Mouse (Mus musculus) heart, embryonic 12.5 days (tissue): ENCODE results near the gene Dlgap5. TPM values are rescaled to one million over a fixed set of nuclear protein-coding genes. Genes with fewer than 3 reads are reported as not detected.

Experiments
- ATAC-seq: fragments of 200-750 bp; cut with Nextera tagmentation; 2 replicates; pipeline ENCODE4 v1.8.0; 2017; ENCODE audit warnings: moderate TSS enrichment, moderate library complexity; ENCODE audit not compliant: insufficient number of reproducible peaks, low FRiP score
- H3K27ac ChIP-seq: fragments of 300-500 bp; sonication (generic); 2 replicates; pipeline ENCODE4 v1.5.1; 2016; ENCODE audit warnings: mild to moderate bottlenecking, moderate library complexity; ENCODE audit not compliant: poor library complexity, severe bottlenecking
- H3K27me3 ChIP-seq: fragments of 300-500 bp; sonication (generic); replicated peaks from 2 replicates; pipeline ENCODE4 v1.6.1; 2016; ENCODE audit warnings: mild to moderate bottlenecking, moderate library complexity
- H3K36me3 ChIP-seq: fragments of 300-500 bp; sonication (generic); 2 replicates; pipeline ENCODE4 v1.6.1; 2016; ENCODE audit warnings: mild to moderate bottlenecking, moderate library complexity
- H3K4me1 ChIP-seq: fragments of 300-500 bp; sonication (generic); replicated peaks from 2 replicates; pipeline ENCODE4 v1.6.1; 2016; ENCODE audit warnings: mild to moderate bottlenecking
- H3K4me2 ChIP-seq: fragments of 300-500 bp; sonication (generic); 2 replicates; pipeline ENCODE4 v1.6.1; 2016; ENCODE audit warnings: mild to moderate bottlenecking, moderate library complexity
- H3K4me3 ChIP-seq: fragments of 300-500 bp; sonication (generic); 2 replicates; pipeline ENCODE4 v1.5.1; 2016; ENCODE audit warnings: mild to moderate bottlenecking
- H3K9ac ChIP-seq: fragments of 300-500 bp; sonication (generic); 2 replicates; pipeline ENCODE4 v1.6.1; 2016; ENCODE audit warnings: mild to moderate bottlenecking, moderate library complexity
- H3K9me3 ChIP-seq: fragments of 300-500 bp; sonication (generic); replicated peaks from 2 replicates; pipeline ENCODE4 v1.6.1; 2016; ENCODE audit warnings: mild to moderate bottlenecking, moderate library complexity
- WGBS: fragments of 180-500 bp; shearing (Covaris S2); methylation state at CpG from one replicate; pipeline ENCODE4 v1.1.7; 2016; 5-methylcytosine and 5-hydroxymethylcytosine counted together
- polyA plus RNA-seq: library from polyadenylated mRNA; unstranded; fragments of >200 nt; fragmentation: Nextera tagmentation; extraction: Ambion mirVana; gene quantifications from 2 replicates; pipeline ENCODE4 v1.2.1, GENCODE M21; 2016

Gene Dlgap5
- polyA plus RNA-seq, 1 experiment from 2014 or later = 45.7 TPM

DNA sequence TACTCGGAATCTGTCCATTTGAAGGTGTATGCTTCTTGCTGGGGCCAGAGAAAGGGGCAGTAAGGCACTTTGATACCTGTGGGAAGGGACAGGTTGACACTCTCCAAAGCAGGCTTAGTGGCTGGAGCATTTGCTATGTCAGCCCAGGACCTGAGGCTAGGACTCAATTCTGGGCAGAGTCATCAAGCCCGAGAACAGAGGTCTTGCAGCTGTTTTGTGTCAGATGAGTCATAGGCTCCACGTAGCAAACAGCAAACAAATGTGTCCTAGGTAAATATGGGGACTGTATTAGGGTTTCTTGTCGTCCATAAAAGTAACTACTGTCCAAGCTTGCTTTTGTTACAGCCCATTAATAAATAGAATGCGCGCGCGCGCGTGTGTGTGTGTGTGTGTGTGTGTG, 65.9 kb downstream of the Dlgap5 start:
- no peak for ATAC-seq

DNA sequence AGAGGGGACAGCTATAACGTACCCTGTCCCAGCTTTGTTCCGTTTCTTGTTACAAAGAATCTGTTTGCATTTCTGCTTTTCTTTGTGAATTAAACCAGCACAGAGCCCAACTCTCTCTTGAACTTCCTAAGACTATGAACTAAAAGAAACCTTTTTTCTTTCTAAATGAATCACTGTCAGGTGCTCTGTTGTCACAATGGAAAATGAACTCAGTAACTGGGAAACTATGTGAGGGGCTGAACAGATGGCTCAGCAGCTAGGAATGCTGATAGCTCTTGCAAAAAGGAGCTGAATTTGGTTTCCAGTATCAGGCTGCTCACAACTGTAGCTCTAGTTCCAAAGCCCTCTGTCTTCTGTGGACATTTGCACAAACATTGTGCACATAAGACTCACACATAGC, 67.2 kb downstream of the Dlgap5 start:
- Histone ChIP-seq H3K9ac (no peak overlapping the region), H3K4me2 (no peak overlapping the region), H3K9me3 (no peaks in the 10 kb centered on the region), H3K4me1 (no peaks in the 10 kb centered on the region), H3K27ac (no peak overlapping the region), H3K36me3 (no peaks in the 10 kb centered on the region), H3K27me3 (no peaks in the 10 kb centered on the region), H3K4me3 (no peak overlapping the region)
- 87% methylated on average over 2 of the region's 2 CpGs for WGBS
- no peak for ATAC-seq

More for the DNA sequence above, 65.9 kb downstream of the Dlgap5 start:
- Histone ChIP-seq H3K4me3 (no peak overlapping the region), H3K36me3 (no peaks in the 10 kb centered on the region), H3K9ac (no peak overlapping the region), H3K27ac (no peak overlapping the region), H3K27me3 (no peaks in the 10 kb centered on the region), H3K9me3 (no peaks in the 10 kb centered on the region), H3K4me2 (no peak overlapping the region), H3K4me1 (no peaks in the 10 kb centered on the region)
- 91% methylated on average over 10 of the region's 10 CpGs for WGBS

DNA sequence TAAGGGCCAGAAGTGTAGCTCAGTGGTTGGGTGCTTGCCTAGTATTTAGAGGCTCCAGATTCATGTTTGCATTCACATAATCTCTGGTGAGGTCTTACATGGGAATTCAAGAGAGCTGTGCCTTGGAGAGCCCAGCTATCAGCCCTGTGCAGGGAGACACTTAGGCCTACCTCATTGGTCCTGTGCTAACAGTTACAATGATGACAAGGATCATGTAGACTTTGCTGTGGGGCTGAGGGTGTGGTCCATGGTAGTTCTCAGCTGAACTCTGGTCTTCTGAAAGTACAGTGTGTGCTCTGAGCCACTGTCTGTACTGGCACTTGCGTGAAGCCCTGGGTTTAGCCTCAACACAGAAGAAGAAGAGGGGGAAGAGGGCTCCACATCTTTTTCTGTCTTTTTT, 71.5 kb downstream of the Dlgap5 start:
- ATAC-seq = no peak
- Histone ChIP-seq H3K4me2 (no peak overlapping the region), H3K9ac (no peak overlapping the region), H3K27me3 (no peaks in the 10 kb centered on the region), H3K4me3 (no peak overlapping the region), H3K9me3 (no peaks in the 10 kb centered on the region), H3K4me1 (no peaks in the 10 kb centered on the region), H3K36me3 (no peaks in the 10 kb centered on the region), H3K27ac (no peak overlapping the region)
- WGBS = 79% methylated on average over 1 of the region's 1 CpGs

DNA sequence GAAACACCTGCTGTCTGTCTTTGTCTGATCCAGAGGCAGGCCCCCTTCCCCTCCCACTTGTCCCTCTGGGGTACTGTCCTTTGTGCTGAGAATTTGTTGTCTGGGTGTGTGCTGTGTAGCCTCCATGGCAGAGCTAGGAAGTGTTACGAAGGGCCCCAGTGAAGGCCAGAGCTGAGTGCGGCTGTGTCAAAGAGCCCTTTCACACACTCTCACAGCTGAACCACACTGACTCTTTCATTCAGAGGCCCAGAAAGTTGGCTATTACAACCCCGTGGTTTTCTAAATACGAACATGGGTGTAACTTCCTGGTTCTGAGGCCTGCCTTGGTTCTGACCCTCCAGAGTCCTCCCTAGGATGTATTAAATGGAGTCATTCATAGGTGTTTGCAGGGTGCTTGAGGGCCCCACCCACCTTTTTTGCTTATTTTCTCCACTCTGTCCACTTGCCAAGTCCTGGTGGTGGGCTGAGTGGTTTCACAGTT, 76.4 kb downstream of the Dlgap5 start:
- no peak for ATAC-seq
- WGBS = 82% methylated on average over 4 of the region's 4 CpGs
- H3K4me3 ChIP-seq = no peak overlapping the region
- no peaks in the 10 kb centered on the region for H3K9me3 ChIP-seq
- H3K27ac ChIP-seq = no peak overlapping the region
- no peaks in the 10 kb centered on the region for H3K27me3 ChIP-seq
- no peak overlapping the region for H3K9ac ChIP-seq
- H3K4me1 ChIP-seq = no peaks in the 10 kb centered on the region
- H3K4me2 ChIP-seq = no peak overlapping the region
- no peaks in the 10 kb centered on the region for H3K36me3 ChIP-seq

DNA sequence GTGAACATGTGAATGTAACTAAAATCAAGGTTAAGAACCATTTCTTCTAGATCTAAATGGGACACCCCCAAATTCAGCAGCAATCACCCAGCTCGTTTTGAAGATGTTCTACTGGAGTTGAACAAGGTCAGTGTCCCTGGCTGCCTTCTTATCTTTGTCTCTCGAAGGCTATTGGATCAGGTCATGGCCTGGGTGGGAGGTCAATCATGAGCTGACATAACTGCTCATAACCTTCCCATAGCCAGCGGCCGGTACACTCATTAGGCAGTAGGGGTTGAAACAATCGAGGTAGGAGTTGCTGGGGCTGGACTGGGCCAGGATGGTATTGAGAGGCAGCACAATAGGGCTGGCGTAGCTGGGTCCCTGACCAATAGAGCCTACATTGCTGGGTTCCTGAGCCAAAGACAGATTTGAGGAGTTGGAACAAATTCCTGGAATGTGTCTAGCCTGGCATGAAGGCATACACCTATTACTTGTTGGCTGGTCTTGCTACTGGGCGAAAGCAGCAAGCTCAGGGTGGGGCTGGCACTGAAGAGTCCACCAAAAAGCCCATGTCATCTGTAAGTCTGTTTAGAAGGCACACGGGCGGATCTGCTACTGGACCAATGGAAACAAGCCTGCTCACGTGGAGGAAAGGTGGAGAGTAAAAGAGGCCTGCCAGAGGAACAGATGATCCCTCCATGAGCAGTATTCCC, 77.8 kb downstream of the Dlgap5 start:
- no peak for ATAC-seq
- 77% methylated on average over 10 of the region's 10 CpGs for WGBS
- H3K4me2 ChIP-seq = no peak overlapping the region
- no peaks in the 10 kb centered on the region for H3K36me3 ChIP-seq
- no peak overlapping the region for H3K9ac ChIP-seq
- no peak overlapping the region for H3K27ac ChIP-seq
- H3K9me3 ChIP-seq = no peaks in the 10 kb centered on the region
- H3K27me3 ChIP-seq = no peaks in the 10 kb centered on the region
- no peak overlapping the region for H3K4me3 ChIP-seq
- H3K4me1 ChIP-seq = no peaks in the 10 kb centered on the region

Other genes with a start within 250 kb of the Dlgap5 start
- gene Gch1, start 229.0 kb downstream of the Dlgap5 start, polyA plus RNA-seq = 6.8 TPM in 2 replicates
- 22.9 and 23.1 TPM in 2 replicates for gene Wdhd1, start 141.6 kb downstream of the Dlgap5 start, polyA plus RNA-seq
- gene Socs4, start 141.5 kb downstream of the Dlgap5 start, polyA plus RNA-seq = 2.4 and 3.0 TPM in 2 replicates
- 69.0 and 71.7 TPM in 2 replicates for gene Mapk1ip1l, start 120.1 kb downstream of the Dlgap5 start, polyA plus RNA-seq
- gene Lgals3, start 50.7 kb downstream of the Dlgap5 start, polyA plus RNA-seq = 1.7 and 1.9 TPM in 2 replicates
- gene Fbxo34, start 32.0 kb upstream of the Dlgap5 start, polyA plus RNA-seq = 24.0 and 24.8 TPM in 2 replicates
- 12.3 TPM in 2 replicates for gene Atg14, start 152.2 kb upstream of the Dlgap5 start, polyA plus RNA-seq
- 93.5 and 102 TPM in 2 replicates for gene Ktn1, start 230.0 kb upstream of the Dlgap5 start, polyA plus RNA-seq